Mouse (Mus musculus) CH12.LX (cell line): Measurements from ENCODE around the gene Os9.

Experiments used
- CTCF ChIP-seq, 2 experiments: IDR thresholded peaks in 1 of 2; conservative IDR thresholded peaks in 1 of 2; 2 replicates each; pipeline ENCODE4 v1.5.1; 2011 to 2012; ENCODE audit warnings: low read depth in 2 of 2, low read length in 2 of 2, improper control_type of control experiment in 1 of 2, inconsistent platforms in 1 of 2, mild to moderate bottlenecking in 1 of 2, moderate library complexity in 1 of 2
- ELF1 ChIP-seq: IDR thresholded peaks from 2 replicates; pipeline ENCODE4 v1.6.1; 2014; ENCODE audit warnings: low read depth, mild to moderate bottlenecking, inconsistent platforms, low read length, improper control_type of control experiment
- GABPA ChIP-seq: IDR thresholded peaks from 2 replicates; pipeline ENCODE4 v1.6.1; 2012; ENCODE audit warnings: low read depth, low read length, improper control_type of control experiment, inconsistent platforms; ENCODE audit not compliant: insufficient replicate concordance
- KAT2A ChIP-seq: IDR thresholded peaks from 2 replicates; pipeline ENCODE4 v1.6.1; 2012; ENCODE audit warnings: low read length, improper control_type of control experiment, inconsistent platforms; ENCODE audit not compliant: insufficient replicate concordance
- MAX ChIP-seq: IDR thresholded peaks from 2 replicates; pipeline ENCODE4 v1.6.1; 2011; ENCODE audit warnings: low read length, improper control_type of control experiment
- MAZ ChIP-seq: IDR thresholded peaks from 2 replicates; pipeline ENCODE4 v1.6.1; 2012; ENCODE audit warnings: low read depth, mild to moderate bottlenecking, inconsistent platforms, low read length, improper control_type of control experiment, moderate library complexity
- POLR2A ChIP-seq: IDR thresholded peaks from 2 replicates; pipeline ENCODE4 v1.6.1; 2011; ENCODE audit warnings: low read depth, mild to moderate bottlenecking, improper control_type of control experiment, low read length
- SMC3 ChIP-seq: IDR thresholded peaks from 2 replicates; pipeline ENCODE4 v1.6.1; 2011; ENCODE audit warnings: low read depth, low read length, improper control_type of control experiment
- TBP ChIP-seq: conservative IDR thresholded peaks from 2 replicates; pipeline ENCODE4 v1.6.1; 2011; ENCODE audit warnings: low read depth, low read length, improper control_type of control experiment
- USF1 ChIP-seq: IDR thresholded peaks from 2 replicates; pipeline ENCODE4 v1.6.1; 2014; ENCODE audit warnings: low read depth, mild to moderate bottlenecking, inconsistent platforms, low read length, improper control_type of control experiment
- ZC3H11A ChIP-seq: IDR thresholded peaks from 2 replicates; pipeline ENCODE4 v1.6.1; 2012; ENCODE audit warnings: low read depth, mild to moderate bottlenecking, inconsistent platforms, low read length, improper control_type of control experiment
- ZMIZ1 ChIP-seq: IDR thresholded peaks from 2 replicates; pipeline ENCODE4 v1.6.1; 2012; ENCODE audit warnings: low read depth, mild to moderate bottlenecking, inconsistent platforms, low read length, improper control_type of control experiment
- ZNF384 ChIP-seq: IDR thresholded peaks from 2 replicates; pipeline ENCODE4 v1.6.1; 2012; ENCODE audit warnings: low read depth, low read length, improper control_type of control experiment, inconsistent platforms

DNA sequence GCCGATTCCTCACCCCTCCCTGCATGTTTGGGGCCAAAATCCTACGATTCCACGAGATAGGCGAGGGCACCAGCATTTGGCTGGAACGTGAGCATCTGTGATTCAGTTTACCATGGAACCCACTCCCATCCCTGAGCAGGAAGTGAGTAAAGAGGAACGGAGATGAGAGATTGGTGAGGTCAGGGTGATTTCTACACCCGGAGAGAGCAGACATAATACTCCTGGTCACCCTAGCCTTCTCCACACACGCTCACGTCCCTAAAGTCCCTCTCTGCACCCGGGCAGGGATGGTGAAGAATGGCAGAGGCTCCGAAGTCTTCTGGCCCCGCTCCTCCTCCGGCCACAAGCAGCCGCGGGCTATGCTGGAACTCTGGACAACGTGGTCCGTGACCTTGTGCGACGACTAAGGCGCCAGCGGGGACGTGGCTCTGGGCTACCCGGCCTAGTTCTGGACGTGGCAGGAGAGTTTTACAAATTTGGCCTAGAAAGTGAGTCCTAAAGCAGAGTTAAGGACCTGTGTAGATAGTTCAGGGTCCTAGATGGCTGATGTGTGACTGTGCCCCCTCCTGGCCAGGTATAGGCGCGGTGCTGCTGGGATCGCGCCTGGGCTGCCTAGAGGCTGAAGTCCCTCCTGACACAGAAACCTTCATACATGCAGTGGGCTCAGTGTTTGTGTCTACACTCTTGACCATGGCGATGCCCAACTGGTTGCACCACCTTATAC is 71.4 kb downstream of the Os9 start:
- TF ChIP-seq SMC3: no peak
- TF ChIP-seq GABPA: no peak
- no peak for TF ChIP-seq USF1
- peak in 1 of 2 experiments; percentile 25; a peak in 1 of 4 replicates for TF ChIP-seq CTCF (conservative IDR thresholded peaks at IDR 0.05 in 1 of 2, IDR thresholded peaks at IDR 0.05 in 1 of 2; ENCODE audit: low read depth in 2 of 2, low read length in 2 of 2)
- TF ChIP-seq MAX: no peak
- TF ChIP-seq MAZ: no peak
- no peak for TF ChIP-seq ZMIZ1
- TF ChIP-seq ELF1: no peak
- TF ChIP-seq KAT2A: no peak
- no peak for TF ChIP-seq TBP
- no peak for TF ChIP-seq POLR2A
- TF ChIP-seq ZC3H11A: no peak
- no peak for TF ChIP-seq ZNF384
